Mouse (Mus musculus): ENCODE measurements around the gene Dhx33. TPM values are rescaled to one million over a fixed set of nuclear protein-coding genes. Genes with fewer than 3 reads are reported as not detected.

The Dhx33 gene
- total and polyA plus RNA-seq, 3 experiments = 42.6 to 49.8 TPM; not detected in 1

DNA sequence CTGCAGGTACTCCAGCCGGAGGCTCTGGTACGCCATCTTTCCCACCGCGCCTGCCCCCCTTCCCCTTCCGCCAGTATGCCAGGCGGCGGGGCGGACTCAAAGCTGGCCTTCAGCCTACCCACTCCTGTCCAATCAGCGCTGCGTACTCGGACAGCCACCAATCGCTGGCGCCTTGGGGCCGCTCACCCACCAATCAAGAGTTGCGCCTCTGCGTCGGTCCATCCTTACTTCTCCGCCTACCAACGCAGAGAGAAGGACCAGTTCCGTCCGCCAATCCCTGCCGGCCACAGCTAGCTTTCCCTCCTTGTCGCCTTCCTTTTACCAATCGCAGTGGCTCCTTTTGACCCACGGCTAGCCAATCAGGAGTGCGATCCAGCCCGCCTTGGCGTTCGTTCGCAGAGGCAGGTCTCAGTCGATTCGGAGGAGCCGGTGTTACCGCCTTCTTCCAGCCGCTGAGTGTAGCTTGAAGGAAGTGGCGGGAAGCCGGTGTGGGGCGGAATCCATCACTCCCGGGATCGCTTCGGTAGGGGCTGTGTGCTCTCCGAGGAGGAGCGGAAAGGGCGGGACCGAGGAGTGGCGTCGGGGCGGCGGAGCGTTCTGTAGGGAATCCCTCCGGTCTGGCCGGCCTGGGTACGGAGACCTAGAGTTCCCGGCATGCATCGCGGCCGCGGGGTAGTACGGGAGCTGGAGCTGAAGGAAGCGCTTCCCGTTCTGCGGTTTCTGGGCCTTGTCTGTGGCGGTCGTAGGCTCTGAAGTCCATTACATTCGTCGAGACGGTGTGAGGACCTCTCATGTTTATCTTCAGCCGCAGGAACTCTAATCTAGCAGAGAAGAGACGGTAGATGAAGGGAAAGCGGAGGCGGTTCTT, 15.2 kb upstream of the Dhx33 start, which contains the start of the genes Mis12 and Derl2:
Gene Mis12, plus strand, starts transcription at position 411 of the 868 bp plus-strand sequence.
Gene Derl2, minus strand, starts transcription at position 641 of the 868 bp plus-strand sequence.
- Histone ChIP-seq H3K27ac (ENCODE audit: control insufficient read depth, low read depth, low read length) (peak within 1 kb of the TSS; percentile 87), H3K9ac (ENCODE audit: control insufficient read depth, low read depth, low read length, poor library complexity, severe bottlenecking) (peak within 1 kb of the TSS; percentile 86), H3K36me3 (ENCODE audit: control insufficient read depth in 1 of 2, insufficient read depth in 2 of 2, low read length in 2 of 2) (peaks cover 11 to 29% of the 10 kb centered on the region in 2 experiments), H3K4me1 (ENCODE audit: control insufficient read depth in 1 of 2, insufficient read depth in 2 of 2, low read length in 2 of 2) (peaks cover 0 to 18% of the 10 kb centered on the region in 2 experiments; a peak in 3 of 4 replicates), H3K9me3 (replicated peaks; ENCODE audit: insufficient read depth, low read length) (no peaks in the 10 kb centered on the region), H3K4me3 (ENCODE audit: control insufficient read depth in 1 of 2, insufficient read depth in 1 of 2, low read depth in 2 of 2, low read length in 2 of 2) (peak within 1 kb of the TSS; percentile 80 to 84), H3K27me3 (ENCODE audit: control insufficient read depth in 1 of 2, insufficient read depth in 2 of 2, low read length in 2 of 2) (no peaks in the 10 kb centered on the region), H3K79me2 (ENCODE audit: control insufficient read depth, insufficient read depth, low read length, poor library complexity) (peaks cover 56% of the 10 kb centered on the region)
- peak; percentile 100 for DNase-seq (ENCODE audit: low read depth, low spot score)
- TF ChIP-seq KAT2A (conservative IDR thresholded peaks at IDR 0.05; ENCODE audit: low read depth, low read length) = peak; percentile 91
- TF ChIP-seq JUND (IDR thresholded peaks at IDR 0.05; ENCODE audit: low read depth, low read length) = no peak
- peak; percentile 55 for TF ChIP-seq MAX (IDR thresholded peaks at IDR 0.05; ENCODE audit: low read length)
- TF ChIP-seq POLR2AphosphoS5 (IDR thresholded peaks at IDR 0.05; ENCODE audit: borderline replicate concordance, low read depth, low read length) = no peak
- TF ChIP-seq HCFC1 (IDR thresholded peaks at IDR 0.05; ENCODE audit: low read depth, low read length) = peak; percentile 91
- no peak for TF ChIP-seq RCOR1 (IDR thresholded peaks at IDR 0.05; ENCODE audit: low read depth, low read length)
- peak; percentile 92; the same call in 1 of the 2 replicates for TF ChIP-seq E2F4 (IDR thresholded peaks at IDR 0.05; ENCODE audit: borderline replicate concordance, low read depth, low read length)
- TF ChIP-seq MYB (IDR thresholded peaks at IDR 0.05; ENCODE audit: low read depth, low read length) = no peak
- peak; percentile 29 for TF ChIP-seq TAL1 (IDR thresholded peaks at IDR 0.05; ENCODE audit: low read length)
- TF ChIP-seq MAFK (IDR thresholded peaks at IDR 0.05; ENCODE audit: borderline replicate concordance, low read depth, low read length) = no peak
- TF ChIP-seq NELFE (IDR thresholded peaks at IDR 0.05; ENCODE audit: low read depth, low read length) = peak; percentile 81
- TF ChIP-seq MXI1 (IDR thresholded peaks at IDR 0.05; ENCODE audit: low read depth, low read length) = peak; percentile 65
- peak; percentile 81 for TF ChIP-seq TCF12 (IDR thresholded peaks at IDR 0.05; ENCODE audit: low read depth, low read length)
- TF ChIP-seq NRF1 (IDR thresholded peaks at IDR 0.05; ENCODE audit: insufficient read depth, low read depth, low read length, poor library complexity, severe bottlenecking) = peak; percentile 64
- TF ChIP-seq ELF1 (IDR thresholded peaks at IDR 0.05; ENCODE audit: low read depth, low read length) = peak; percentile 96
- no peak for TF ChIP-seq SMC3 (IDR thresholded peaks at IDR 0.05; ENCODE audit: low read depth, low read length)
- TF ChIP-seq ZKSCAN1 (IDR thresholded peaks at IDR 0.05; ENCODE audit: low read depth, low read length) = no peak
- TF ChIP-seq GATA1 (IDR thresholded peaks at IDR 0.05; ENCODE audit: low read depth, low read length) = 0 out of 2 replicates have a peak, but pooled peaks have one; percentile 9
- TF ChIP-seq USF2 (IDR thresholded peaks at IDR 0.05; ENCODE audit: borderline replicate concordance in 1 of 2, insufficient read depth in 1 of 2, low read depth in 1 of 2, low read length in 2 of 2) = no peak
- TF ChIP-seq POLR2AphosphoS2 (IDR thresholded peaks at IDR 0.05; ENCODE audit: low read length) = peak; percentile 95
- no peak for TF ChIP-seq GABPA (IDR thresholded peaks at IDR 0.05; ENCODE audit: low read depth, low read length)
- no peak for TF ChIP-seq UBTF (IDR thresholded peaks at IDR 0.05; ENCODE audit: borderline replicate concordance, insufficient read depth, low read depth, low read length)
- 0 out of 2 replicates have a peak, but pooled peaks have one; percentile 42 for TF ChIP-seq MYC (IDR thresholded peaks at IDR 0.05; ENCODE audit: low read depth, low read length)
- TF ChIP-seq MAZ (IDR thresholded peaks at IDR 0.05; ENCODE audit: low read depth, low read length) = 0 out of 2 replicates have a peak, but pooled peaks have one; percentile 48
- TF ChIP-seq ZC3H11A (IDR thresholded peaks at IDR 0.05; ENCODE audit: low read depth, low read length) = no peak
- TF ChIP-seq RAD21 (IDR thresholded peaks at IDR 0.05; ENCODE audit: low read depth, low read length) = no peak
- TF ChIP-seq SIN3A (IDR thresholded peaks at IDR 0.05; ENCODE audit: low read length) = peak; percentile 89
- no peak for TF ChIP-seq CTCF (IDR thresholded peaks at IDR 0.05 in 2 of 3, conservative IDR thresholded peaks at IDR 0.05 in 1 of 3; ENCODE audit: control insufficient read depth in 1 of 3, insufficient read depth in 1 of 3, low read depth in 2 of 3, low read length in 3 of 3, poor library complexity in 1 of 3, severe bottlenecking in 1 of 3)
- no peak for TF ChIP-seq USF1 (IDR thresholded peaks at IDR 0.05; ENCODE audit: low read depth, low read length)
- no peak for TF ChIP-seq ZNF384 (IDR thresholded peaks at IDR 0.05; ENCODE audit: low read depth, low read length)
- no peak for TF ChIP-seq ETS1 (IDR thresholded peaks at IDR 0.05; ENCODE audit: low read depth, low read length)
- TF ChIP-seq CHD1 (IDR thresholded peaks at IDR 0.05; ENCODE audit: low read depth, low read length) = no peak
- no peak for TF ChIP-seq BHLHE40 (IDR thresholded peaks at IDR 0.05; ENCODE audit: borderline replicate concordance, low read depth, low read length)
- TF ChIP-seq CHD2 (IDR thresholded peaks at IDR 0.05; ENCODE audit: low read length) = peak; percentile 94
- peak in 1 of 2 experiments; percentile 56; a peak in 2 of 4 replicates for TF ChIP-seq EP300 (IDR thresholded peaks at IDR 0.05; ENCODE audit: low read depth in 1 of 2, low read length in 2 of 2)
- TF ChIP-seq POLR2A (IDR thresholded peaks at IDR 0.05; ENCODE audit: control insufficient read depth in 1 of 2, insufficient read depth in 1 of 2, low read depth in 1 of 2, low read length in 2 of 2, poor library complexity in 1 of 2) = peak; percentile 0 to 95; a peak in 3 of 4 replicates

Measured in MEL (cell line).